Mouse (Mus musculus) liver, embryonic 16.5 days (tissue): ENCODE data around the gene Crybb2. TPM values are rescaled to one million over a fixed set of nuclear protein-coding genes. Genes with fewer than 3 reads are reported as not detected.
"Not testable (repeated sequence)": the region's sequence is repeated elsewhere in the genome, so short reads cannot be mapped to it uniquely, and the experiment has no call there.

Source experiments
- ATAC-seq: fragments of 200-750 bp; cut with Nextera tagmentation; 2 replicates; pipeline ENCODE4 v1.8.0; 2017; ENCODE audit warnings: low read depth, mild to moderate bottlenecking, moderate number of reproducible peaks, moderate library complexity
- H3K27ac ChIP-seq: fragments of 300-500 bp; sonication (generic); 2 replicates; pipeline ENCODE4 v1.5.1; 2014; ENCODE audit warnings: mild to moderate bottlenecking, low read length
- H3K27me3 ChIP-seq: fragments of 300-500 bp; sonication (generic); 2 replicates; pipeline ENCODE4 v1.6.1; 2014; ENCODE audit warnings: low read depth, low read length, mixed read lengths; ENCODE audit not compliant: control insufficient read depth, insufficient read depth
- H3K36me3 ChIP-seq: fragments of 300-500 bp; sonication (generic); 2 replicates; pipeline ENCODE4 v1.6.1; 2014; ENCODE audit warnings: mild to moderate bottlenecking; ENCODE audit not compliant: control insufficient read depth, insufficient read depth
- H3K4me1 ChIP-seq: fragments of 300-500 bp; sonication (generic); 2 replicates; pipeline ENCODE4 v1.6.1; 2014; ENCODE audit warnings: low read depth, low read length, mixed read lengths; ENCODE audit not compliant: control insufficient read depth
- H3K4me2 ChIP-seq: fragments of 300-500 bp; sonication (generic); 2 replicates; pipeline ENCODE4 v1.6.1; 2014; ENCODE audit warnings: low read depth, low read length, mixed read lengths
- H3K4me3 ChIP-seq: fragments of 300-500 bp; sonication (generic); 2 replicates; pipeline ENCODE4 v1.5.1; 2014; ENCODE audit warnings: low read depth, mild to moderate bottlenecking, low read length
- H3K9ac ChIP-seq: fragments of 300-500 bp; sonication (generic); 2 replicates; pipeline ENCODE4 v1.6.1; 2014; ENCODE audit warnings: low read depth, low read length
- H3K9me3 ChIP-seq: fragments of 300-500 bp; sonication (generic); replicated peaks from 2 replicates; pipeline ENCODE4 v1.6.1; 2016; ENCODE audit warnings: low read length; ENCODE audit not compliant: control insufficient read depth
- WGBS: fragments of 180-500 bp; shearing (Covaris S2); extraction: QIAGEN DNeasy Blood & Tissue Kit; methylation state at CpG from one replicate; pipeline ENCODE4 v1.1.7; 2014; ENCODE audit not compliant: insufficient replicate concordance; 5-methylcytosine and 5-hydroxymethylcytosine counted together
- polyA plus RNA-seq: library from polyadenylated mRNA; unstranded; fragments of >200 nt; fragmentation: Nextera tagmentation; extraction: Ambion mirVana; gene quantifications from 2 replicates; pipeline ENCODE4 v1.2.1, GENCODE M21; 2015

The Crybb2 gene
- polyA plus RNA-seq, 1 experiment from 2014 or later = not detected

- H3K27me3 ChIP-seq, H3K9me3 ChIP-seq, H3K27ac ChIP-seq, H3K4me2 ChIP-seq, ATAC-seq, H3K4me3 ChIP-seq, H3K9ac ChIP-seq, H3K36me3 ChIP-seq: not testable (repeated sequence)
- 55% methylated on average over 2 of the region's 2 CpGs for WGBS
- peaks cover 19% of the 10 kb centered on the region for H3K4me1 ChIP-seq
Observed at GRCm38 (mm10) chr5:113109651-113110050, 39.7 kb upstream of the Crybb2 start.

GRCm38 (mm10) chr5:113108165-113108764, 38.3 kb upstream of the Crybb2 start:
- Histone ChIP-seq H3K9me3 (no peaks in the 10 kb centered on the region), H3K27ac (no peak overlapping the region), H3K36me3 (no peaks in the 10 kb centered on the region), H3K27me3 (no peaks in the 10 kb centered on the region), H3K4me2 (no peak overlapping the region), H3K4me3 (no peak overlapping the region), H3K9ac (no peak overlapping the region), H3K4me1 (peaks cover 12% of the 10 kb centered on the region)
- no peak for ATAC-seq
- 49% methylated on average over 11 of the region's 11 CpGs for WGBS

DNA sequence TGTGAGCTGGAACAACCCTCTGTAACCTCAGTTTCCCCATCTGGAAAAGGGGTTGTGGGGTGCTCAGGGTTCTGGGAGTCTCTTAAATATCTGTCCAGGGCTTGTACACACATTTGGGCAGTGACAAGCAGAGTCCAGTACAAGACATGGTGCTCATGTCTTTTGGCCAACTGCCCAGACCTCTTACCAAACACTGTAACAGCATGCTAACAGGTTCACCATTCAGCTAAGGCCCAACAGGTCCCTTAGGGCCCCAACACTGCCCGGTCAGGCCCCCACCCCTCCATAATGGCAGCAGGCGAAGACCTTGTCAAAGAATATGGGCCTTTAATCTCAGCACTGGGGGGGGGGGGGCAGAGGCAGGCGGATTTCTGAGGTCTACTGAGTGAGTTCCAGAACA, 37.8 kb upstream of the Crybb2 start:
- Histone ChIP-seq H3K4me3 (no peak overlapping the region), H3K27me3 (no peaks in the 10 kb centered on the region), H3K36me3 (no peaks in the 10 kb centered on the region), H3K4me2 (no peak overlapping the region), H3K4me1 (peaks cover 10% of the 10 kb centered on the region), H3K9me3 (no peaks in the 10 kb centered on the region), H3K9ac (no peak overlapping the region), H3K27ac (no peak overlapping the region)
- WGBS = 51% methylated on average over 3 of the region's 3 CpGs
- peak; percentile 73 for ATAC-seq

DNA sequence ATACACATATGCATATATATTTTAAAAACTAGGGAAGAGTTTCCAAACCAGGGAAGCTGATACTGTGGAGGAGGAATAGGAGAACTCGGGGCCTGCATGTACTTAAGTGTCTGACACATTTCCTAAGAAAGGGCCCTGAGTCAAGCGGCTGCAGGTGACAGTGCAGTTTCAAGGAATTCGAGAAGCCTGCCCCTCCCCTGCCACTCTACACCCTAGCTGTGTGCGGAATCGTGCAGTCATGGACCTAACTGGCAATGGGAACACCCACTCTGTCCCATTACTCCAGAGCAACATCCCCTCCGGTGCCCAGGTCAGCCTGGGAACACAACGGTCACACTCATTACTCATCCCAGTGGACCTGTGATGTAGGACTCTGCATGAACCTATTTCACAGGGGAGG, 36.7 kb upstream of the Crybb2 start:
- 70% methylated on average over 7 of the region's 7 CpGs for whole genome bisulfite sequencing
- Histone ChIP-seq H3K27me3 (no peaks in the 10 kb centered on the region), H3K4me2 (no peak overlapping the region), H3K4me3 (no peak overlapping the region), H3K9me3 (no peaks in the 10 kb centered on the region), H3K4me1 (peaks cover 10% of the 10 kb centered on the region), H3K36me3 (no peaks in the 10 kb centered on the region), H3K27ac (no peak overlapping the region), H3K9ac (no peak overlapping the region)
- no peak for ATAC-seq

DNA sequence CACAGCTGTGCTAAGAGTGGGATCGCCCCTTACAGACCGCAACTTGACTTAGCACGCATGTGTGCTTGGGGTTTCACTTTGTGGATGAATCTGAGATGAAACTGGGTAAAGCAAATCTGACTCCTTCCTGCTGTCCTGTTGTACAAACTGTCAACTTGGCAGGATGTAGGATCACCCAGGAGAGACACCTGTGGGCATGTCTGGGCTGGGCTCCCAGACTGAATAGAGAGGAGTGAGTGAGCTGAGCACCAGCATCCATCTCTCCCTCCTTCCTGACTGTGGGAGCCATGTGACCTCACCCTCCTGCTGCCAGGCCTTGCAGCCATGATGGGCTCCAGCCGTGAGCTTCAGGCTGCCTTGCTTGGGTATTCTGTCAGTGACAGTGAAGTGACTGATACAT, 35.6 kb upstream of the Crybb2 start:
- H3K9ac ChIP-seq = no peak overlapping the region
- H3K4me3 ChIP-seq = no peak overlapping the region
- H3K9me3 ChIP-seq = no peaks in the 10 kb centered on the region
- H3K36me3 ChIP-seq = no peaks in the 10 kb centered on the region
- ATAC-seq = no peak
- no peaks in the 10 kb centered on the region for H3K27me3 ChIP-seq
- no peak overlapping the region for H3K27ac ChIP-seq
- peaks cover 4% of the 10 kb centered on the region for H3K4me1 ChIP-seq
- H3K4me2 ChIP-seq = no peak overlapping the region
- 78% methylated on average over 4 of the region's 4 CpGs for WGBS

DNA sequence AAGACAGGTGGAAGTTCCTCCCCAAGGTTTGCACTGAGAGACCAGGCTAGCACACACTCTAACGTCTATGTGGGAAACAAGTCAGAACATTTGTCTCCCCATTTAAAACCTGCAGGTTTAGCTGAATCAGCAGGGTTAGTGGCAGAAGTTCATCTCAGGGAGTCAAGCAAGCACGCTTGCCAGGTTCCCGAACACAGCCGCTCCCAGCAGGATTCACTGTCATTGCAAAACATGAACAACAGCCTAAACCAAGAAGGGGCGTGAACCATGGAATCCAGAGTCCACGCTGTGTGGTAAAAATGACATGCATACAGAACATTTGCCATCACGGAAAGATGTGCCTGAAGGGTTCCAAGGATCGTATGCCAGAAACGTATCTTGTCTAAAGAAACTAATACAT, 35.1 kb upstream of the Crybb2 start:
- Histone ChIP-seq H3K9ac (no peak overlapping the region), H3K27me3 (no peaks in the 10 kb centered on the region), H3K27ac (no peak overlapping the region), H3K4me2 (no peak overlapping the region), H3K4me3 (no peak overlapping the region), H3K4me1 (peaks cover 4% of the 10 kb centered on the region), H3K9me3 (no peaks in the 10 kb centered on the region), H3K36me3 (no peaks in the 10 kb centered on the region)
- ATAC-seq = no peak
- 68% methylated on average over 9 of the region's 9 CpGs for WGBS

DNA sequence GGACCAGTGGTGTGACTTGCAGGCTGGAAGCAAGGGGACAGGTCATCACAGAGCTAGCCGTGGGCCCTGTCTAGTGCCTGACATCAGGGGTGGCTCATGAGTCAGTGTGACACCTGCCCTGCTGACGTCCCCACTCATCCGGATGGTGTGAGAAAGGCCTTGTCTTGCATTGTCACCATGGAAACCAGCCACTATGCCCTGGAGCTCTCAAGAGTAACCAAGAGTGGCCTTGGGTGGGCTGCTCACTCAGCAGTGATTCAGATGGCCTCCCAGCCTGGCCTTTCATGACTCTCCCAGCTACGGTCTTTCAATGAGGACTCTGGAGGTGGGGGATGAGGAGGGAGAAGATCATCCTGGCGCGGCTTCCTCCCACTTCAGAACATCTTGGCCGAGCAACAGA, 32.5 kb upstream of the Crybb2 start:
- ATAC-seq = no peak
- Histone ChIP-seq H3K9ac (no peak overlapping the region), H3K9me3 (no peaks in the 10 kb centered on the region), H3K36me3 (no peaks in the 10 kb centered on the region), H3K4me1 (no peaks in the 10 kb centered on the region; the same call in 1 of the 2 replicates), H3K27me3 (no peaks in the 10 kb centered on the region), H3K4me2 (no peak overlapping the region), H3K27ac (no peak overlapping the region), H3K4me3 (no peak overlapping the region)
- WGBS = 77% methylated on average over 7 of the region's 7 CpGs

DNA sequence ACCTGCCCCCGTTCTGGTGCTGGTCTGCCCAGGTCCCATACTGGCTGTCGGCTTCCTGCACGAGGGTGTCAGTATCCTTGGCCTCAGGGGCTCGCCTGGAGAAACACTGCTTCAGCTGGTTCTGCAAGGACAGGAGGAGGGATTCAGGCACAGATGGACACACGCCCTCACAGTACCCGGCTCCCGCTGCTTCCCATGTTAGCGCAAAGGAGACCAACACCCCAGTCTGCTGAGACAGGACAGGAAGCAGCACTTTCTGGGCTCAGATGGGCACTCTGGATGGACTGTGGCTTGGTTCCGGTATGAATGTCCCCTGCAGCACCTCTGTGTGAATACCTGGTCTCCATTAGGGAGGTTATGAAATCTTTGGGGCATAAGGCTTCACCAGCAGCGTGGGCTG, 31.5 kb upstream of the Crybb2 start:
- H3K9me3 ChIP-seq = no peaks in the 10 kb centered on the region
- H3K9ac ChIP-seq = no peak overlapping the region
- H3K27me3 ChIP-seq = no peaks in the 10 kb centered on the region
- no peak overlapping the region for H3K4me2 ChIP-seq
- H3K36me3 ChIP-seq = no peaks in the 10 kb centered on the region
- 75% methylated on average over 10 of the region's 10 CpGs for WGBS
- H3K4me1 ChIP-seq = no peaks in the 10 kb centered on the region
- no peak for ATAC-seq
- no peak overlapping the region for H3K27ac ChIP-seq
- H3K4me3 ChIP-seq = no peak overlapping the region

- H3K4me1 ChIP-seq = no peaks in the 10 kb centered on the region
- no peak overlapping the region for H3K9ac ChIP-seq
- no peak overlapping the region for H3K27ac ChIP-seq
- WGBS = 72% methylated on average over 11 of the region's 11 CpGs
- H3K36me3 ChIP-seq = no peaks in the 10 kb centered on the region
- H3K4me3 ChIP-seq = no peak overlapping the region
- H3K4me2 ChIP-seq = no peak overlapping the region
- ATAC-seq = no peak
- H3K9me3 ChIP-seq = no peaks in the 10 kb centered on the region
- H3K27me3 ChIP-seq = no peaks in the 10 kb centered on the region
Observed at GRCm38 (mm10) chr5:113100422-113100821, 30.5 kb upstream of the Crybb2 start.
